Mouse (Mus musculus): ENCODE measurements around the gene Olfr544.

- no peak for TF ChIP-seq USF1 (IDR thresholded peaks at IDR 0.05; ENCODE audit: low read depth)
- no peak for TF ChIP-seq E2F4 (IDR thresholded peaks at IDR 0.05; ENCODE audit: insufficient read depth)
- TF ChIP-seq POLR2A (IDR thresholded peaks at IDR 0.05; ENCODE audit: insufficient read length, low read depth) = no peak
- no peak for TF ChIP-seq POLR2AphosphoS2 (IDR thresholded peaks at IDR 0.05; ENCODE audit: insufficient read length, low read depth)
- TF ChIP-seq MYOG (IDR thresholded peaks at IDR 0.05; ENCODE audit: control insufficient read depth in 1 of 3, insufficient read depth in 1 of 3, insufficient read length in 2 of 3, low read depth in 2 of 3) = no peak
- no peak for TF ChIP-seq MAX (IDR thresholded peaks at IDR 0.05; ENCODE audit: low read depth)
- TF ChIP-seq MYOD1 (IDR thresholded peaks at IDR 0.05; ENCODE audit: control insufficient read depth in 1 of 3, insufficient read length in 2 of 3, low read depth in 2 of 3) = no peak
- no peak for TF ChIP-seq TCF12 (IDR thresholded peaks at IDR 0.05; ENCODE audit: insufficient read depth, poor library complexity, severe bottlenecking)
These were observed 7.3 kb downstream of the Olfr544 start for GRCm38 (mm10) chr7:102480821-102481220.
